7 mouse cellular contexts compared by ENCODE assay signal in genomic region chr3:93553765-93554378, GRCm38 (mm10). TPM values are rescaled to one million over a fixed set of nuclear protein-coding genes. Genes with fewer than 3 reads are reported as not detected.
DNase-seq lines count a peak whose midpoint lies in the region; ATAC-seq and TF ChIP-seq lines count a peak whose summit lies in the region.

No protein-coding gene starts in this region.

- H3K36me3 ChIP-seq in lung, postnatal 0 days (ENCODE audit: insufficient read depth, low read length): no peaks in the 10 kb centered on the region
- no peaks in the 10 kb centered on the region for H3K36me3 ChIP-seq in intestine, embryonic 15.5 days
- no peaks in the 10 kb centered on the region for H3K36me3 ChIP-seq in forebrain, embryonic 16.5 days (ENCODE audit: control insufficient read depth, insufficient read depth)

- H3K27me3 ChIP-seq in lung, postnatal 0 days (replicated peaks; ENCODE audit: insufficient read depth, low read length): no peaks in the 10 kb centered on the region
- no peaks in the 10 kb centered on the region for H3K27me3 ChIP-seq in intestine, embryonic 15.5 days (replicated peaks)
- no peaks in the 10 kb centered on the region for H3K27me3 ChIP-seq in forebrain, embryonic 16.5 days (replicated peaks; ENCODE audit: control insufficient read depth, insufficient read depth, low read length)

- peaks cover 6% of the 10 kb centered on the region for H3K4me1 ChIP-seq in lung, postnatal 0 days (ENCODE audit: insufficient read depth, low read depth, low read length)
- H3K4me1 ChIP-seq in lung, adult 2 months (ENCODE audit: control insufficient read depth, insufficient read depth, low read length): peaks cover 27% of the 10 kb centered on the region
- H3K4me1 ChIP-seq in intestine, embryonic 15.5 days (replicated peaks): peaks cover 23% of the 10 kb centered on the region
- H3K4me1 ChIP-seq in olfactory bulb, adult 2 months (ENCODE audit: control insufficient read depth, insufficient read depth, low read length): peaks cover 22% of the 10 kb centered on the region
- H3K4me1 ChIP-seq in forebrain, embryonic 16.5 days (replicated peaks; ENCODE audit: control insufficient read depth, insufficient read depth, low read length): peaks cover 8% of the 10 kb centered on the region

- H3K4me2 ChIP-seq in lung, postnatal 0 days (replicated peaks; ENCODE audit: low read depth, low read length): no peak overlapping the region
- H3K4me2 ChIP-seq in intestine, embryonic 15.5 days (replicated peaks): peak overlapping the region; percentile 76
- H3K4me2 ChIP-seq in forebrain, embryonic 16.5 days (ENCODE audit: low read length): no peak overlapping the region

- H3K9me3 ChIP-seq in lung, postnatal 0 days (ENCODE audit: low read length): no peaks in the 10 kb centered on the region
- no peaks in the 10 kb centered on the region for H3K9me3 ChIP-seq in intestine, embryonic 15.5 days
- H3K9me3 ChIP-seq in forebrain, embryonic 16.5 days (ENCODE audit: control insufficient read depth, low read length): no peaks in the 10 kb centered on the region

- TF ChIP-seq POLR2A in lung, adult 2 months (IDR thresholded peaks at IDR 0.05; ENCODE audit: borderline replicate concordance, extremely low read depth, low read depth, low read length): no peak
- no peak for TF ChIP-seq POLR2A in olfactory bulb, adult 2 months (IDR thresholded peaks at IDR 0.05; ENCODE audit: insufficient read depth, low read depth, low read length)

- H3K4me3 ChIP-seq in lung, postnatal 0 days (ENCODE audit: low read depth, low read length): no peak overlapping the region
- no peak overlapping the region for H3K4me3 ChIP-seq in lung, adult 2 months (replicated peaks; ENCODE audit: extremely low read depth, low read depth, low read length)
- H3K4me3 ChIP-seq in intestine, embryonic 15.5 days (replicated peaks): no peak overlapping the region
- no peak overlapping the region for H3K4me3 ChIP-seq in olfactory bulb, adult 2 months (ENCODE audit: insufficient read depth, low read depth, low read length)
- H3K4me3 ChIP-seq in forebrain, embryonic 16.5 days (replicated peaks; ENCODE audit: low read length): no peak overlapping the region

- DNase-seq in lung, postnatal 0 days (ENCODE audit: low spot score): no peak
- DNase-seq in lung, adult 2 months: no peak
- peak; percentile 23 for DNase-seq in gastrocnemius, postnatal 14 days
- no peak for DNase-seq in cerebellum, postnatal 25 days

- WGBS in lung, postnatal 0 days: 39% methylated on average over 9 of the region's 9 CpGs
- 44% methylated on average over 9 of the region's 9 CpGs for WGBS in lung, adult 2 months
- WGBS in intestine, embryonic 15.5 days: 44% methylated on average over 9 of the region's 9 CpGs
- WGBS in olfactory bulb, adult 2 months: 43% methylated on average over 9 of the region's 9 CpGs
- 71% methylated on average over 9 of the region's 9 CpGs for WGBS in forebrain, embryonic 16.5 days

- no peak for ATAC-seq in lung, postnatal 0 days
- ATAC-seq in intestine, embryonic 15.5 days: no peak
- ATAC-seq in forebrain, embryonic 16.5 days: no peak

- intact Hi-C loops in gastrocnemius, postnatal 14 days (cut with DNase I; ENCODE audit: low total_unique reads): no loop called here

- H3K9ac ChIP-seq in lung, postnatal 0 days (replicated peaks; ENCODE audit: low read depth): no peak overlapping the region
- H3K9ac ChIP-seq in intestine, embryonic 15.5 days: 0 out of 2 replicates have a peak overlapping the region, but pooled peaks have one; percentile 34
- H3K9ac ChIP-seq in forebrain, embryonic 16.5 days (replicated peaks; ENCODE audit: low read depth, low read length): no peak overlapping the region

- 0 out of 2 replicates have a peak overlapping the region, but pooled peaks have one; percentile 94 for H3K27ac ChIP-seq in lung, postnatal 0 days (ENCODE audit: low read length)
- H3K27ac ChIP-seq in intestine, embryonic 15.5 days: peak overlapping the region; percentile 77
- peak overlapping the region; percentile 74 for H3K27ac ChIP-seq in olfactory bulb, adult 2 months (ENCODE audit: insufficient read depth, low read depth, low read length)
- H3K27ac ChIP-seq in forebrain, embryonic 16.5 days (ENCODE audit: low read length): no peak overlapping the region

- TF ChIP-seq CTCF in lung, postnatal 0 days (IDR thresholded peaks at IDR 0.05): no peak
- TF ChIP-seq CTCF in lung, adult 2 months (IDR thresholded peaks at IDR 0.05; ENCODE audit: insufficient read depth, low read length): no peak
- TF ChIP-seq CTCF in olfactory bulb, adult 2 months (IDR thresholded peaks at IDR 0.05; ENCODE audit: insufficient read depth, low read depth, low read length): no peak

- TF ChIP-seq EP300 in lung, postnatal 0 days (IDR thresholded peaks at IDR 0.05): no peak

RNA-seq across cellular contexts. Expression of gene S100a10, which starts 1.0 kb away (rescaled TPM):
- 395 and 447 TPM in 2 replicates for polyA plus RNA-seq in lung, postnatal 0 days (2015; fragmentation: Nextera tagmentation; extraction: Ambion mirVana)
- polyA plus RNA-seq in lung, adult 2 months (2012; rRNA removed): 61.1 and 79.5 TPM in 2 replicates
- total RNA-seq in gastrocnemius, postnatal 14 days (2021): 100 to 1,000 TPM; 102 to 107 TPM
- 640 and 689 TPM in 2 replicates for polyA plus RNA-seq in intestine, embryonic 15.5 days (2015; fragmentation: Nextera tagmentation; extraction: Ambion mirVana)
- polyA plus RNA-seq in olfactory bulb, adult 2 months (2012; ENCODE audit: insufficient read depth, insufficient read length, low replicate concordance, missing spikeins): not detected in 2 replicates
- polyA plus RNA-seq in forebrain, embryonic 16.5 days (2015; fragmentation: Nextera tagmentation; extraction: Ambion mirVana): 117 and 124 TPM in 2 replicates

RNA-seq across cellular contexts. Expression of gene S100a11, which starts 33.6 kb away (rescaled TPM):
- 2,427 and 2,513 TPM in 2 replicates for polyA plus RNA-seq in lung, postnatal 0 days (2015; fragmentation: Nextera tagmentation; extraction: Ambion mirVana)
- 232 and 357 TPM in 2 replicates for polyA plus RNA-seq in lung, adult 2 months (2012; rRNA removed)
- 100 to 1,000 TPM; 101 to 110 TPM for total RNA-seq in gastrocnemius, postnatal 14 days (2021)
- polyA plus RNA-seq in intestine, embryonic 15.5 days (2015; fragmentation: Nextera tagmentation; extraction: Ambion mirVana): 826 and 951 TPM in 2 replicates
- not detected in 2 replicates for polyA plus RNA-seq in olfactory bulb, adult 2 months (2012; ENCODE audit: insufficient read depth, insufficient read length, low replicate concordance, missing spikeins)
- polyA plus RNA-seq in forebrain, embryonic 16.5 days (2015; fragmentation: Nextera tagmentation; extraction: Ambion mirVana): 104 and 129 TPM in 2 replicates
